Mouse (Mus musculus) spleen, embryonic (tissue): ENCODE results near the gene Syt14.

Experiments used
- CTCF ChIA-PET: fragments of 350-600 bp; sonication (Branson Sonifier 250); formaldehyde crosslinking; loops from one replicate; lab custom pipeline; 2022; lab: Charles Lee

Gene Syt14

GRCm38 (mm10) chr1:192993491-192993890 is 42.1 kb downstream of the Syt14 start:
- CTCF ChIA-PET = interaction anchor here (0.6 kb wide), 1 partner anchor 132 kb away, joined by 4 read pairs; no protein-coding TSS in a partner anchor

GRCm38 (mm10) chr1:192987203-192987602 is 48.4 kb downstream of the Syt14 start:
- CTCF ChIA-PET = no interaction called here

- CTCF ChIA-PET = no interaction called here
Measured at GRCm38 (mm10) chr1:192986481-192986880, 49.1 kb downstream of the Syt14 start.

- CTCF ChIA-PET = no interaction called here
Measured at GRCm38 (mm10) chr1:192984333-192984732, 51.2 kb downstream of the Syt14 start.

- CTCF ChIA-PET = no interaction called here
Measured at GRCm38 (mm10) chr1:192981658-192982057, 53.9 kb downstream of the Syt14 start.

- CTCF ChIA-PET = no interaction called here
Measured at GRCm38 (mm10) chr1:192981120-192981519, 54.5 kb downstream of the Syt14 start.

GRCm38 (mm10) chr1:192962323-192962722 is 73.3 kb downstream of the Syt14 start:
- CTCF ChIA-PET = no interaction called here

- CTCF ChIA-PET = no interaction called here
Measured at GRCm38 (mm10) chr1:192947839-192948173, 87.8 kb downstream of the Syt14 start.

- CTCF ChIA-PET = no interaction called here
Measured at GRCm38 (mm10) chr1:192947170-192947838, 88.3 kb downstream of the Syt14 start.

GRCm38 (mm10) chr1:192939033-192939432 is 96.5 kb downstream of the Syt14 start:
- CTCF ChIA-PET = interaction anchor here (0.6 kb wide), 2 partner anchors 198 to 259 kb away, joined by 3 to 10 read pairs; no protein-coding TSS in a partner anchor

- CTCF ChIA-PET = no interaction called here
Measured at GRCm38 (mm10) chr1:192937956-192938355, 97.6 kb downstream of the Syt14 start.

GRCm38 (mm10) chr1:192931797-192932196 is 103.8 kb downstream of the Syt14 start:
- CTCF ChIA-PET = no interaction called here

GRCm38 (mm10) chr1:192912101-192912728 is 123.4 kb downstream of the Syt14 start:
- CTCF ChIA-PET = no interaction called here

GRCm38 (mm10) chr1:192901516-192901915 is 134.1 kb downstream of the Syt14 start:
- CTCF ChIA-PET = no interaction called here

GRCm38 (mm10) chr1:192900913-192901312 is 134.7 kb downstream of the Syt14 start:
- CTCF ChIA-PET = no interaction called here

GRCm38 (mm10) chr1:192898742-192899141 is 136.8 kb downstream of the Syt14 start:
- CTCF ChIA-PET = no interaction called here

GRCm38 (mm10) chr1:192897218-192897617 is 138.4 kb downstream of the Syt14 start:
- CTCF ChIA-PET = no interaction called here

GRCm38 (mm10) chr1:192896076-192896475 is 139.5 kb downstream of the Syt14 start:
- CTCF ChIA-PET = no interaction called here

GRCm38 (mm10) chr1:192890716-192891115 is 144.9 kb downstream of the Syt14 start:
- CTCF ChIA-PET = no interaction called here

GRCm38 (mm10) chr1:192882617-192883295 is 152.8 kb downstream of the Syt14 start:
- CTCF ChIA-PET = no interaction called here

GRCm38 (mm10) chr1:192880130-192880529 is 155.4 kb downstream of the Syt14 start:
- CTCF ChIA-PET = no interaction called here

- CTCF ChIA-PET = no interaction called here
Measured at GRCm38 (mm10) chr1:192879086-192879580, 156.4 kb downstream of the Syt14 start.

- CTCF ChIA-PET = no interaction called here
Measured at GRCm38 (mm10) chr1:192872841-192873240, 162.7 kb downstream of the Syt14 start.
